Mouse (Mus musculus) neural tube, embryonic 14.5 days (tissue): Measurements from ENCODE around the gene St7. TPM values are rescaled to one million over a fixed set of nuclear protein-coding genes. Genes with fewer than 3 reads are reported as not detected.

Experiments used
- ATAC-seq: fragments of 200-750 bp; cut with Nextera tagmentation; 2 replicates; pipeline ENCODE4 v1.8.0; 2017; ENCODE audit warnings: low read depth, mild to moderate bottlenecking, moderate TSS enrichment, moderate library complexity
- H3K27ac ChIP-seq: fragments of 300-500 bp; sonication (generic); 2 replicates; pipeline ENCODE4 v1.5.1; 2014; ENCODE audit warnings: low read depth, mild to moderate bottlenecking, control low read depth, low read length, moderate library complexity, mixed read lengths
- H3K27me3 ChIP-seq: fragments of 300-500 bp; sonication (generic); 2 replicates; pipeline ENCODE4 v1.6.1; 2014; ENCODE audit warnings: low read length; ENCODE audit not compliant: control insufficient read depth, insufficient read depth
- H3K36me3 ChIP-seq: fragments of 300-500 bp; sonication (generic); 2 replicates; pipeline ENCODE4 v1.6.1; 2014; ENCODE audit warnings: low read length, mixed read lengths; ENCODE audit not compliant: control insufficient read depth, insufficient read depth
- H3K4me1 ChIP-seq: fragments of 300-500 bp; sonication (generic); 2 replicates; pipeline ENCODE4 v1.6.1; 2014; ENCODE audit warnings: low read length; ENCODE audit not compliant: control insufficient read depth, insufficient read depth
- H3K4me2 ChIP-seq: fragments of 300-500 bp; sonication (generic); 2 replicates; pipeline ENCODE4 v1.6.1; 2014; ENCODE audit warnings: mild to moderate bottlenecking, low read depth, low read length, control low read depth
- H3K4me3 ChIP-seq: fragments of 300-500 bp; sonication (generic); 2 replicates; pipeline ENCODE4 v1.5.1; 2014; ENCODE audit warnings: low read depth, low read length, control low read depth, mixed read lengths
- H3K9ac ChIP-seq: fragments of 300-500 bp; sonication (generic); replicated peaks from 2 replicates; pipeline ENCODE4 v1.6.1; 2014; ENCODE audit warnings: low read depth, mild to moderate bottlenecking, control low read depth, low read length, mixed read lengths
- H3K9me3 ChIP-seq: fragments of 300-500 bp; sonication (generic); 2 replicates; pipeline ENCODE4 v1.6.1; 2016; ENCODE audit warnings: low read length; ENCODE audit not compliant: control insufficient read depth
- WGBS: fragments of 180-500 bp; shearing (Covaris S2); extraction: QIAGEN DNeasy Blood & Tissue Kit; methylation state at CpG from one replicate; pipeline ENCODE4 v1.1.7; 2014; 5-methylcytosine and 5-hydroxymethylcytosine counted together
- polyA plus RNA-seq: library from polyadenylated mRNA; unstranded; fragments of >200 nt; fragmentation: Nextera tagmentation; extraction: Ambion mirVana; gene quantifications from 2 replicates; pipeline ENCODE4 v1.2.1, GENCODE M21; 2014

St7 gene
- polyA plus RNA-seq, 1 experiment from 2014 or later, result 71.9 TPM

DNA sequence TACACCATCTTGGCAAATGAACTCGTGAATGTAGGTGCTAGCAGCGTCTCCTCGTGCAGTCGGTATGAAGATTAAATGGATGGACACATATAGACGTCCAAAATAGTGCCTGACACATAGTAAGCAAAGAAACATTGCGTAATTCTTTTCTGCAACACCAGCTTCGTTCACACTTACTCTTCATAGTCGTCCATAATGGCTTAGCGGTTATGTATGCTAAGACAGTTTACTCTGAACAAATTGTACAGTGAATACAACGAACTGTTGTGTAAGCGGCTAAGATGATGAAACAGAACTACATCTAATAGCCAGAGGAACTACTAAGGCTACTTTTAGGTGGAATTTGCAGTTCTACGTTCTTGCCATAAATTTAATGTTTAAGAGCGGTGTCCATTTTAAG is 55.0 kb downstream of the St7 start:
- Histone ChIP-seq H3K9me3 (no peaks in the 10 kb centered on the region), H3K27ac (no peak overlapping the region), H3K36me3 (no peaks in the 10 kb centered on the region), H3K4me2 (no peak overlapping the region), H3K9ac (no peak overlapping the region), H3K4me1 (peaks cover 3% of the 10 kb centered on the region; the same call in 1 of the 2 replicates), H3K27me3 (no peaks in the 10 kb centered on the region), H3K4me3 (no peak overlapping the region)
- ATAC-seq, result no peak
- WGBS, result 90% methylated on average over 13 of the region's 13 CpGs

DNA sequence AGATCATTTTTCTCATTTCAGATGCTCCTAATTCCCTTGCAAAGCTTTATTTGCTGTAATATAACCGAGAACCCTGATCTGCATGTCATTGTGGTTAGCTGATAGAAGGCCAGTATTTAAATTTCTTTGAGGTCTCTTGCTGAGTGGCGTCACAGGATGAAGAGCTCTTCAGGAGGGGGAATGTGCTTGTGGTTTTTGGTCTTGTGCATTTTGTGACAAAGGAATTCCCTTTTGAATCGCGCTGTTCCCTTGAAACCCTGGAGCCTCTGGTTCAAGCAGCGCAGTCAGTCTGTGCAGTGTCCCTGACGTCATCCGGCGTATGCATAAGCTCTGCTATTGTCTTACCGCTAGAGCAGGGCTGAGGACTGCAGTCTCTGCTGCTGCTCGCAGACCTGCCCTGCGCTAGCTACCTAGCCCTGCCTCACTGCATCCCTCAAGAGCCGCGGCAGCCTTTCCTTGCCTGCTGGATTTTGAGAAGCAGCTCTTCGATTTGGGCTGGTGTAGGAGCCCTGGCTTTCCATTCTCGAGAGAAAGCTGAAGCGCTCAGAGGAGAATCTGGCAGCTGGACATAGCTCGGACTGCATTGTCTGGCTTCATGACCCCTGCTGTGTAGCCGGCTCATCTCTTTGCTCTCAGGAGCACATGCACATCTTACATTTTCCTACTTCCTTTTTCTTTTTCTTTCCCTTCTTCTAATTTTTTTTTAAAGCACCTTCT is 56.3 kb downstream of the St7 start:
- peak overlapping the region; percentile 66 for H3K4me2 ChIP-seq
- no peaks in the 10 kb centered on the region for H3K27me3 ChIP-seq
- peaks cover 10% of the 10 kb centered on the region; the same call in 1 of the 2 replicates for H3K4me1 ChIP-seq
- H3K36me3 ChIP-seq, result no peaks in the 10 kb centered on the region
- 1% methylated on average over 18 of the region's 18 CpGs for WGBS
- H3K27ac ChIP-seq, result peak overlapping the region; percentile 99
- H3K9ac ChIP-seq, result peak overlapping the region; percentile 92
- peak; percentile 99 for ATAC-seq
- H3K9me3 ChIP-seq, result no peaks in the 10 kb centered on the region
- peak overlapping the region; percentile 55 for H3K4me3 ChIP-seq

DNA sequence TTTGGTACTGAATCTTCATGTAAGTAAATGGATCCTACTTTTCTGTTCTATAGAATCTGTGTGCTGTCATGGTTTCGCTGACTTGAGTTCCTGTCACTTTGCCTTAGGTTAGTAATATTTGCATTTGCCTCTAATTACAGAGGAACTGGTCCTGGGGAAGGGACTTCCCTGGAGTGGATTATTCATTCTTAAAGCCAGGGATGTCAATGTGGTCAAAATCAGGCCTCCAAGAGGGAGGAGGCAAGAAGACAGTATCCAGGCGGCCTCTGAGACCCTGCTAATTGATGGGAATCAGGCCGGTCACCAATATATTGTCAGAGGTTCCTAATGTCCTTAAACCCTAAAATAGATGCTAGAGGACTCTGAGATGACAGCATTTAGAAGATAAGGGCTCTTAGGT is 56.9 kb downstream of the St7 start:
- H3K36me3 ChIP-seq, result no peaks in the 10 kb centered on the region
- ATAC-seq, result peak; percentile 26
- H3K4me2 ChIP-seq, result peak overlapping the region; percentile 66
- H3K9me3 ChIP-seq, result no peaks in the 10 kb centered on the region
- no peaks in the 10 kb centered on the region for H3K27me3 ChIP-seq
- H3K4me1 ChIP-seq, result peaks cover 13% of the 10 kb centered on the region; the same call in 1 of the 2 replicates
- H3K27ac ChIP-seq, result peak overlapping the region; percentile 99
- H3K4me3 ChIP-seq, result peak overlapping the region; percentile 55
- 13% methylated on average over 3 of the region's 3 CpGs for WGBS
- H3K9ac ChIP-seq, result peak overlapping the region; percentile 92

DNA sequence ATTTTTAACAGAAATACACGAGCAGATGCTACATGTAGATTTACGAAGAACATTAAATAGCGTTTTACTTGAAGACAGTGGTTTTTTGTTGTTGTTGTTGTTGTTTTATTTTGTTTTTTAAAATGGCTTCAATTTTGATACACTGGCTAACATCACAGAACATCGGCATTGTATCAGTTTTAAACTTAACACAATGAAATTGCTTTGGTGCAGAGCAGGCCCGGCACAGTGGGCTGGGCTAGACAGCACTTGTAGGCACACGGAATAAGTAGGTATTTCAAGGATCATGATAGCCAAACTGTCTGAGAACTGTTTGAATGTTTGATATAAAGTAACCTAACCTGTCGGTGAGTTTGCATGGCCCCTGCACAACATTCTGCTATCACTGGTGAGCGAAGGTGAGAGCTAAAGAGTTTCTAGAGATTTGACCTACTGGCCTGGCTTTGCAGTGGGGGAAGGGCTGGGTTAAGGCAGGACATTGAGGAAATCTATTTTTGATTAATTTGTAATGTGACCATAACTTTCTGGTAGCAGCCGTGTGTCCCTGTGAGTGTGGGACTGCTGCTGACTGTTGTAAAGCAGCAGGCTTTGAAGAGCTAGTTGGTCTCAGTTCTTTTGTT is 57.4 kb downstream of the St7 start:
- Histone ChIP-seq H3K4me1 (peaks cover 15% of the 10 kb centered on the region; the same call in 1 of the 2 replicates), H3K36me3 (no peaks in the 10 kb centered on the region), H3K4me2 (peak overlapping the region; percentile 66), H3K9ac (peak overlapping the region; percentile 92), H3K9me3 (no peaks in the 10 kb centered on the region), H3K27ac (peak overlapping the region; percentile 99), H3K4me3 (peak overlapping the region; percentile 55), H3K27me3 (no peaks in the 10 kb centered on the region)
- ATAC-seq, result no peak
- 37% methylated on average over 9 of the region's 9 CpGs for WGBS

DNA sequence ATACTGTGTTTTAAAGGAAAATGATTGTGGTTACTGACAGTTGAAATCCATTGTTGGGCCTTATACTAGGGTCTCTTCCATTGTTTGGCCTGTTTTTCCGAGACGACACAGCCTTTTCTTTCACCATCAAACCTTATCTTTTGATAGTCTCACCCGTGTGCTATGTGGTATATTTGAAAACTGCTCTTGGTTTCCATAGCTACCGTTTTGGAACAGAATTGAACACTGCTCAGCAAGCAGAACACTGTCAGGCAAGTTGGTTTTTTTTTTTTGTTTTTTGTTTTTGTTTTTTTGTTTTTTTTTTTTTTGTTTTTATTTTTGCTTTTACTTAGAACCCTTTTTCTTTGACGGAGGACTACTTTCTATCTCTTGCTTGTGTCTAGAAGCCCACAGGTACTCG is 58.2 kb downstream of the St7 start:
- 49% methylated on average over 6 of the region's 6 CpGs for WGBS
- peak overlapping the region; percentile 92 for H3K9ac ChIP-seq
- H3K4me1 ChIP-seq, result peaks cover 15% of the 10 kb centered on the region; the same call in 1 of the 2 replicates
- ATAC-seq, result no peak
- H3K27ac ChIP-seq, result no peak overlapping the region
- no peaks in the 10 kb centered on the region for H3K9me3 ChIP-seq
- H3K36me3 ChIP-seq, result no peaks in the 10 kb centered on the region
- peak overlapping the region; percentile 66 for H3K4me2 ChIP-seq
- no peaks in the 10 kb centered on the region for H3K27me3 ChIP-seq
- H3K4me3 ChIP-seq, result peak overlapping the region; percentile 55

DNA sequence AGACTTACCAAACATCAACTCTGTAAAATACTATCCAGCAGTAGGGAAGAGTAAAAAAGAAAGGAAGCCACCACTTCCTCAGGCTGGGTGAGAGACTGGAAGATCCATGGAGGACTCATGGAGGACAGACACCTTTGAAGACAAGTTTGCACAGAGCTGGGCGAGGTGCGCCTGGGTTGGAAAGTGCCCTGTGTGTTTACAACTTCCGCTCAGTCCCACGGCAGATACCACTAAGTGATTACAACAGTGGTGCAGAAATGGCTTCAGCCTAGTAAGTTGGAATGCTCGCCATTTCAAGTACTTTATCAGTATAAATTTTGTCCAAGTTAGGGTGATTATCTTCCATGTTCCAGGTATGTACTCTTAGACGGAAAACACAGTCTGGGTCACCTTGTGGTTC is 63.2 kb downstream of the St7 start:
- no peak overlapping the region for H3K27ac ChIP-seq
- H3K9ac ChIP-seq, result no peak overlapping the region
- H3K36me3 ChIP-seq, result no peaks in the 10 kb centered on the region
- peaks cover 20% of the 10 kb centered on the region for H3K4me1 ChIP-seq
- no peaks in the 10 kb centered on the region for H3K27me3 ChIP-seq
- 85% methylated on average over 6 of the region's 6 CpGs for WGBS
- no peaks in the 10 kb centered on the region for H3K9me3 ChIP-seq
- ATAC-seq, result no peak
- no peak overlapping the region for H3K4me2 ChIP-seq
- no peak overlapping the region for H3K4me3 ChIP-seq

DNA sequence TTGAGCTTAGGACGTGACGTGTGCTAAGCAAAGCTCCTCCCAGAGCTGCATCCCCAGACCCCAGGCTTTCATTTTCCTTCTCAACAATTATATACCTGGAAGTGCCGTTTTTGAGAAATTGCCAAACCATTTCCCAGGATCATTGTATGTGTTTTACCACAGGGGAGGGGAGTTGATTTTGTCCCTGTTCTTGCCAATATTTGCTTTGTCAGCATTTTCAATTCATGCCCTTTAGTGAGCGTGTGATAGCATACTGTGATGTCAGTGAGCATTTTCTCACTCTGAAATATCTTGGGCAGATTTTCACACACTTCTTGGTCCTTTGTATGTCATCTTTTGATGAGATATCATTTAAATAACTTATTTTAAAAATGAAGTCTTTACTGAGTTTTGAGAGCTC is 65.8 kb downstream of the St7 start:
- ATAC-seq, result no peak
- peaks cover 16% of the 10 kb centered on the region for H3K4me1 ChIP-seq
- H3K4me2 ChIP-seq, result no peak overlapping the region
- H3K27me3 ChIP-seq, result no peaks in the 10 kb centered on the region
- no peaks in the 10 kb centered on the region for H3K36me3 ChIP-seq
- H3K9ac ChIP-seq, result no peak overlapping the region
- no peak overlapping the region for H3K27ac ChIP-seq
- 59% methylated on average over 4 of the region's 4 CpGs for WGBS
- no peaks in the 10 kb centered on the region for H3K9me3 ChIP-seq
- H3K4me3 ChIP-seq, result no peak overlapping the region

DNA sequence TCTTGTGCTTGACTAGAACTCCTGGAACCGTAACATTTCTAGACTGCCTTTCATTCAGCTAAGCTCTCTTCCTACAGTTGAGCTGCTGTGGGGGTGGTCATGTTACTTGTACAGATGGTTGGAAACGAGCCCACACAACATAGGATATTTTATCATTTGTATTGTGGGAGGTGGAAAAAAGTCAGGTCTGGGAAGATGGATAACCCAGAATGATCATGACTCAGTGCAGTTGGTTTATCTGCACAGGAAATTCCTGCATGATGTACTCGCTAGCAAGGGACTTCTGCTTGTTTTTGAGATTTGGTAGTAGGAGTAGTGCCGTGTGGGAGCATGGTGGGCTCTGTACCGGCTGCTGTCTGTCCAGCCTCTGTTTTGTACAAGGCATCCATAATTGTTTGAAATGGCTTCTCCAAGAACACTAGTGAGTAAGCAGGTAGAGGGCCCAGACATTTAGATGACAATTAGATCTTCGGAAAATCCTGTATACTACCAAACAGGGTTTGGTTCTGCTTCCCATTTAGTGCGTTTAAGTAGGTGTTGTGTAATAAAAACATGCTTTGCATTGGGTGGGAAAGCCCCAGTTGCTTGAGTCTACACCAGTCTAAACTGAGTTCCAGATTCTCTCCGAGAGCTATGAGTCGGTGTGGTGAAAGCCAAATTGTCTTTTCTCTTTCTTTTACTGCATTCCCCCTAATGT is 71.4 kb downstream of the St7 start:
- Histone ChIP-seq H3K9me3 (no peaks in the 10 kb centered on the region), H3K4me1 (peaks cover 17% of the 10 kb centered on the region; the same call in 1 of the 2 replicates), H3K4me2 (no peak overlapping the region), H3K36me3 (no peaks in the 10 kb centered on the region), H3K4me3 (no peak overlapping the region), H3K27me3 (no peaks in the 10 kb centered on the region), H3K27ac (no peak overlapping the region), H3K9ac (no peak overlapping the region)
- WGBS, result 71% methylated on average over 9 of the region's 9 CpGs
- no peak for ATAC-seq

DNA sequence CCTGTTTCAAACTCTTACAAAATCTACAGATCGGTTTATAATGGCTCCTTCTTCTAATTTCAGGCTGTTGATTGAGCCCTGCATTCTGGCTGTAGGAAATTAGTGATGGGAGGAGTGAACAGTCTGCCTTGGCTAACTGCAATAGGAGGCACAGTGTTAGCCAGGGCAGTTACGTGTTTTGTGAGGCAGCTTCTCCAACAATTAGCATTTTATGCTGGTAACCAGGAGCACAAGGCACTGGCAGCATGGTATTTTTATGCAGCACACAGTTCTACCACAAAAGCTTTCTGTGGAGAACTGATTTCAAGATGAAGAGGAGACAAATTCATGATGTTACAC is 71.9 kb downstream of the St7 start:
- H3K4me3 ChIP-seq, result no peak overlapping the region
- H3K27ac ChIP-seq, result no peak overlapping the region
- H3K27me3 ChIP-seq, result no peaks in the 10 kb centered on the region
- H3K9me3 ChIP-seq, result no peaks in the 10 kb centered on the region
- no peak overlapping the region for H3K4me2 ChIP-seq
- no peaks in the 10 kb centered on the region for H3K36me3 ChIP-seq
- ATAC-seq, result peak; percentile 60; the same call in 1 of the 2 replicates
- 17% methylated on average over 2 of the region's 2 CpGs for WGBS
- peaks cover 17% of the 10 kb centered on the region; the same call in 1 of the 2 replicates for H3K4me1 ChIP-seq
- no peak overlapping the region for H3K9ac ChIP-seq
